Mouse (Mus musculus) urinary bladder, postnatal 10 days (tissue): ENCODE results near the gene Cdc37.

Experiments used
- DNase-seq: peaks from one replicate; pipeline ENCODE4 v3.0.0; 2022; ENCODE audit warnings: low spot score

Cdc37 gene

DNA sequence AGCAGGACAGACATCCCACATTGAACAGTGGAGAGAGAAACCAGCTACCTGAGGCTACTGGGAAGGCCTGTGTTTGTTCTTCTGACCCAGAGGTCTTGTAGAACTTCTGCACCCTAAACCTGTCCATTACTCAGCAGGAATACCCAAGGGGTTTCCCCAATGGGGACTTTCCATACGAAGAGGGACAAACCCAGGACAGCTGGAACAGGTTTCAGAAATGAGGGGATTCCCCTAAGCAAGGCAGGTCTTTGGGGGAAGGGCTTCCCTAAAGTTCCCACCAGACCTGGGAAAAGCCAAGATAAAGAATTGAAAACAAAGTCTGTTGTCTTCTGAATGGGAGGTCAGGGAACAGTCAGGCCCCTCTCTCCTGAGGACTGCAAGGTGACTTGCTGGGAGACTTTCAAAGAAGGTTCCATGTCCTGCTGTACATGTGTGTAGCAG is 13.8 kb downstream of the Cdc37 start:
- no peak for DNase-seq

GRCm38 (mm10) chr9:21135329-21135890 is 14.4 kb downstream of the Cdc37 start:
- no peak for DNase-seq

GRCm38 (mm10) chr9:21134595-21135328 is 15.0 kb downstream of the Cdc37 start:
- DNase-seq = no peak

GRCm38 (mm10) chr9:21133064-21133707 is 16.6 kb downstream of the Cdc37 start:
- DNase-seq = no peak

DNA sequence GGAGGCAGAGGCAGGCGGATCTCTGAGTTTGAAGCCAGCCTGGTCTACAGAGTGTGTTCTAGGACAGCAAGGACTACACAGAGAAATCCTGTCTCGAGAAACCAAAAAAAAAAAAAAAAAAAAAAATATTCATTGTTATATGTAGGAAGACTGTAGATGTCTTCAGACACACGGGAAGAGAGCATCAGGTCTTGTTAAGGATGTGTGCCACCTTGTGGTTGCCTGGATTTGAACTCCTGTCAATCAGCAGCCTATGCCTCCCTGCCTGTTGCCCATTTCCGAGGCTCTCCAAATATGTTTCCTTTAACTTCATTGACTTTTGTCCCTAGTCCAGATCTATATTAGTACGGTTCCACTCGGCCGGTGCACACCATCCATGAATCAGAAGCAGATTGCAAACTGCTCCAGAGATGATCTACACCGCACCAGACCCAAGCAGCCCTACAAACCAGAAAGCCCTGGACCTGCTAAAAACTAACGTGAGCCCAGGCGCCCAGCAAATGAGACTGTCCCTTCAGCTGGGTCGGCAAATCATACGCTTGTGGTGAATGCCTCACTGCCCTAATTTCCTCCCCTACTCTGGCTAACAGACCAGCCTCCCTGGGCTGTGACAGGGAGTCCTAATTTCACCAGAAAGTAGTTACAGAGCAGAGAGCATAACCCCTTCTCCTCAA is 17.5 kb downstream of the Cdc37 start:
- DNase-seq = no peak

- peak; percentile 63 for DNase-seq
Observed at GRCm38 (mm10) chr9:21131059-21131956, 18.5 kb downstream of the Cdc37 start, which contains the start of gene Tyk2. Tyk2 (minus strand) TSS chr9:21131243.

GRCm38 (mm10) chr9:21126259-21126627 is 23.5 kb downstream of the Cdc37 start:
- DNase-seq = no peak

DNA sequence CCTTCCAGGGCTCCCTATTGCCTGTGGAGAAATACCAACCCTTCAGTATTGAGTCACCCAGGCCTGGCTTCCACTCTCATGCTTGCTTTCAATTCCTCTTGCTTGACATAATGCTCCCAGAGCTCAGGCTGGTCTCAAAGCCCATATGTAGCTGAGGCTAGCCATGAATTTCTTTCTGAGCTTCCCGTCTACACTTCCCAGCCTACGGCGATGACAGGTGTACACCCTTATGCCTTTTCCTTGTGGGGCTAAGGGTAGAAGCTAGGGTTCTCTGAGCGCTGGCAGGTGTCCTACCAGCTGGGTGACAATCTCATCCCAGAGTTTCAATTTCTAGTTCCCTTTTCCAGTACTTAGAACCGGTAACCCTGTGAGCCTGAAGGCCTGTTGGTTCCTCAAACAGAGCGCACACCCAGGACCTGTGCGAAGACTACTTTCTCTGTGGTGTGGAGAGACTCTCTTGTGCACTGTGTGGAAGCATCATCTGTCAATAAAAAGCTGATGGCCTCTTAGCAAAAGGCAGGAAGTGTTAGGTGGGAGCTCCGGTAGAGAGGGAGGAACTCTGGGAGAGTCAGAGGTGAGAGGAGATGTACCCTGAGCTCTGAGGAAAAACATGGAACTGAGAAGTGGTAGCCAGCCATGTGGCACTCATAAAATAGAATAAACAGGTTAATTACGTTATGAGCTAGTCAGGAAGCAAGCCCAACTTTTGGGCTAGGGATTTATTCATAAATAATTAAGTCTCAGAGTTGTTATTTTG is 24.1 kb downstream of the Cdc37 start:
- no peak for DNase-seq

- DNase-seq = no peak
Observed at GRCm38 (mm10) chr9:21124837-21125236, 24.9 kb downstream of the Cdc37 start.

- DNase-seq = no peak
Observed at GRCm38 (mm10) chr9:21121483-21121882, 28.3 kb downstream of the Cdc37 start.

DNA sequence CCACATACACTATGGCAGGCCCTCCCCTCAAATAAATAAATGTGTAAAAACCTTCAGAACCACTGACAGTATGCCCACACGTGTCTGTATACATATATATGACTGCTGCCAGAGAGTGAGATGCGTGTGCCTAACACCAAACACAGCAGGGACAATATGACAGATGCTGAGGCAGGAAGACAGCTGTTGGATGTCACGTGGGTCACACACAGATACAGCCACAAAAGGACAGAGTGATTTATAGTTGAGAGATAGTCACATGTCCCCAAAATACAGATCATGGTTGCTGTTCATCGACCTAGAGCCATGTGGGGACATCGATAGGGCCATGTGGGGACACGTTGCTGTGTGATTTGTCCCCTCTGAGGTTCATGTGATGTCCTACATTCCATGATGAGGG is 32.7 kb downstream of the Cdc37 start:
- DNase-seq = no peak

GRCm38 (mm10) chr9:21115105-21115504 is 34.7 kb downstream of the Cdc37 start:
- DNase-seq = no peak

GRCm38 (mm10) chr9:21114190-21114589 is 35.6 kb downstream of the Cdc37 start:
- no peak for DNase-seq

DNA sequence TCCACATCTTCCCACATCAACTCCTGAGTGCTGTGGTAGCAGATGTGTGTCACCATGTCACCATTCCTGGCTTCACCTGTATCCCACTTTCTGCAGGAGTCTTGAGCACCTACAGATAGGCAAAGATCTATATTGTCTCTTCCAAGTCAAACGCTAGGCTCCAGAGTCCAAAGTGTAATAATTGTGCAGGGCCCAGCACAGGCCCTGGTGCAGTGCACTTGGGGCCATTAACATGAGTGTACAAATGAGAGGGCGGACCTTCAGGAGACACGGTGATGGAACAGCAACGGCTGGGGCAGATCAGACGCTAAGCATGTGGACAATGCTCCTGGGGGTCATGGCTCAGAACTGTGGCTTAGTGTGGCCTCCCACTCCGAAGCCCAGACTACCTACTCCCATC is 36.0 kb downstream of the Cdc37 start:
- no peak for DNase-seq

DNA sequence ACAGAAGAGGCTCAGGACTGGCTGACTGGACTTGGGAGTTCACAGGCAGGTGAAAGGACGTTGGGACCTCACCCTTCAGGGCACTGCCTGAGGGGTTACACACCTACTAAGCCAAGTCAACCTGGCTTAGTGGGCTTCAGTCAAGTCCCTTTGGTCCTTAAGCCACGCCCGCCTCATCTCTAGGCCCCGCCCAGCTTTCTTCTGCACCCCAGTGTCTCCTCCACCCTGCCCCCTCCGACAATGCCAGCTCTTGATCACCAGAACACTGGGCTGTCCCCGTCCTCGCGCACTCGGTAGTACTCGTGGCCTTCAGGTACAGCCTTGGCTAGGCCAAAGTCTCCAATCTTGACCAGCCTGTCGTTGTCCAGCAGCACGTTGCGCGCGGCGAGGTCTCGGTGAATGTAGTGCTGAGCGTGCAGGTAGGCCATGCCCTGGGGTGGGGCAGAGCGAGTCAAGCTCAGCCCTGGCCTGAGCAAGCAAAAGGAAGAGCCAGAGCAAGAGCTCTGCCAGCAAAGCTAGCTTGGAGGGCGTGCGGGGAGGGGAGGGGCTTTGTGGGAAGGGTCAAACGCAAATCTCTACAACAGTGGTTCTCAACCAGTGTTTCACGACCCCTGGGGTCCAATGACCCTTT is 42.1 kb downstream of the Cdc37 start:
- no peak for DNase-seq

- DNase-seq = no peak
Observed at GRCm38 (mm10) chr9:21105760-21106564, 43.8 kb downstream of the Cdc37 start.

- DNase-seq = no peak
Observed at GRCm38 (mm10) chr9:21104814-21105213, 45.0 kb downstream of the Cdc37 start.

DNA sequence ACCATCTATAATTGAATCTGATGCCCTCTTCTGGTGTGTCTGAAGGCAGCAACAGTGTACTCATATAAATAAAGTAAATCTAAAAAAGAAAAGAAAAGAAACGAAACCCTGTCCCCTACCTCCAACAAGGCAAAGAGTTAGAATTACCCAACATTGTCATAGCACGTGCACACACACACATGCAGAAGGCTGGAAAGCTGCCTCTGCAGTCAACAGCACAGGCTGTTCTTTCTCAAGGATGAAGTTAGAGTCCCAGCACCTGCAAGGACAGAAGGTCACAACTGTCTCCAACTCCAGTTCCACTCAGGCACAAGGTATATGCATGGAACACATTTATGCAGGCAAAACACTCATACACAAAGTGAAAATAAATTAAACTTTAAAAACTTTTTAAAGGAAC is 47.7 kb downstream of the Cdc37 start:
- no peak for DNase-seq

DNA sequence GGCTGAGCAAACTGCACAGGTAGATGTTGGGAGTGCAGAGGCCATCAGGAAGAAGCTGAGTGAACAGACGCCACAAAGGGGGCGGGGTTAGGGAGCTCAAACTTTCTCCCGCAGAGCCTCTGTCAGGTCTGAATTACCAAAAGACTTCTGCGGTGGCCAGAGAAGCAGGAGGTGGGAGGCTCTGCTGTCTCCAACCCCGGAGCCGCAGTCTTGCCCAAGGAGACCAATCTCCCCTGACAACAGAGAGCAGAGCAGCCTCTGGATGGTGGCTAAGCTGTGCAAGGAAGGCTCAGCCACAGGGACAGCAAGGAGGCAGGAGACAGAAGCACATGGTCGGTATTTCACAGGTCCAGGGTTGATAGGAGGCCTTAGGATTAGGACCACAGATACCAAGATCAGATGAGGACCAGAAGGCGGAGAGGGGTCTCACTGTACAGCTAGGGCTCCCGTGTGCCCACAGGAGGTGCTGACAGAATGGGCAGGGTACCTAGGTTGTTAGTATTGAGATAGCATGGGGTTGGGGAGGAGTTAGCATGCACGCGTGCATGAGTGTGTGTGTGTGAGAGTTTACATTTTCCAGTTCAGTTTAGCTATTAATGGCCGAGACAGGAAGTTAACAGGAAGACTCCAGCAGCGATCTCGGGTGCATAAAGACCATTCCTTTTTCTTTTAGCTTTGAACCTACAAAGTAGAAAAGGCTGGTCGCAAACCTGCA is 49.2 kb downstream of the Cdc37 start:
- DNase-seq = no peak
